In genomic region chr8:98566661-98567060, GRCm38 (mm10) we compare ENCODE assay signal across 20 mouse cellular contexts.
DNase-seq lines count a peak whose midpoint lies in the region; ATAC-seq and TF ChIP-seq lines count a peak whose summit lies in the region.
"Had no signal": no experiment of that assay in that cellular context is flagged by ENCODE, and none has a peak within 500 bp of the region (broad histone marks: within the 10 kb centered on the region; RNA-seq: fewer than 3 reads in every experiment).

No protein-coding gene starts in this region.

- WGBS in liver, adult 2 months = 57% methylated on average over 5 of the region's 5 CpGs
- WGBS in liver, embryonic 11.5 days = 67% methylated on average over 5 of the region's 5 CpGs

- TF ChIP-seq CTCF in liver, adult 2 months (IDR thresholded peaks at IDR 0.05; ENCODE audit: low read depth, low read length) = no peak

- no peak overlapping the region for H3K27ac ChIP-seq in liver, adult 2 months (replicated peaks; ENCODE audit: insufficient read depth, low read depth, low read length)
- no peak overlapping the region for H3K27ac ChIP-seq in liver, embryonic 11.5 days (ENCODE audit: low read depth, low read length)
- H3K27ac ChIP-seq: embryonic facial prominence, embryonic 13.5 days; forebrain, embryonic 12.5 days; gastrocnemius, adult 2 months; heart, embryonic 13.5 days; hindbrain, embryonic 13.5 days; intestine, embryonic 15.5 days had no signal

- H3K36me3 ChIP-seq in liver, adult 2 months (ENCODE audit: control insufficient read depth, insufficient read depth, low read length) = no peaks in the 10 kb centered on the region
- no peaks in the 10 kb centered on the region for H3K36me3 ChIP-seq in liver, embryonic 11.5 days (ENCODE audit: control insufficient read depth, insufficient read depth, low read length)
- H3K36me3 ChIP-seq: embryonic facial prominence, embryonic 13.5 days; forebrain, embryonic 12.5 days; G1E; heart, embryonic 13.5 days; hindbrain, embryonic 13.5 days; intestine, embryonic 15.5 days had no signal

- no peak overlapping the region for H3K9ac ChIP-seq in liver, adult 2 months (ENCODE audit: low read depth, low read length)
- H3K9ac ChIP-seq in liver, embryonic 11.5 days (ENCODE audit: low read depth, low read length) = no peak overlapping the region
- H3K9ac ChIP-seq: embryonic facial prominence, embryonic 13.5 days; forebrain, embryonic 12.5 days; heart, embryonic 13.5 days; hindbrain, embryonic 13.5 days; intestine, embryonic 15.5 days had no signal

- H3K27me3 ChIP-seq in liver, adult 2 months (ENCODE audit: control insufficient read depth, insufficient read depth, low read length) = no peaks in the 10 kb centered on the region
- H3K27me3 ChIP-seq in liver, embryonic 11.5 days (replicated peaks; ENCODE audit: control insufficient read depth, insufficient read depth, low read length) = no peaks in the 10 kb centered on the region
- H3K27me3 ChIP-seq: embryonic facial prominence, embryonic 13.5 days; forebrain, embryonic 12.5 days; heart, embryonic 13.5 days; hindbrain, embryonic 13.5 days; intestine, embryonic 15.5 days had no signal

- peak; percentile 70 for ATAC-seq in cerebellum, adult (ENCODE audit: insufficient number of reproducible peaks, low FRiP score, low TSS enrichment)
- no peak for ATAC-seq in liver, embryonic 11.5 days (replicated peaks; ENCODE audit: low FRiP score)
- ATAC-seq: CD4-positive, CD25-positive, alpha-beta regulatory T cell, adult 4 months; forebrain, embryonic 16.5 days; intestine, embryonic 15.5 days had no signal

- no peaks in the 10 kb centered on the region for H3K9me3 ChIP-seq in liver, embryonic 11.5 days (ENCODE audit: control insufficient read depth, low read length)
- H3K9me3 ChIP-seq: embryonic facial prominence, embryonic 13.5 days; forebrain, embryonic 12.5 days; G1E; heart, embryonic 13.5 days; hindbrain, embryonic 13.5 days; intestine, embryonic 15.5 days had no signal

- H3K79me2 ChIP-seq in liver, adult 2 months (ENCODE audit: control insufficient read depth, insufficient read depth, low read length) = no peaks in the 10 kb centered on the region

- TF ChIP-seq POLR2A in liver, adult 2 months (IDR thresholded peaks at IDR 0.05; ENCODE audit: extremely low read depth, insufficient read depth, low read length) = no peak

- H3K4me2 ChIP-seq in liver, embryonic 11.5 days = no peak overlapping the region
- H3K4me2 ChIP-seq: embryonic facial prominence, embryonic 13.5 days; forebrain, embryonic 12.5 days; heart, embryonic 13.5 days; hindbrain, embryonic 13.5 days; intestine, embryonic 15.5 days had no signal

- no peak overlapping the region for H3K4me3 ChIP-seq in liver, adult 2 months (ENCODE audit: insufficient read depth, low read depth, low read length)
- no peak overlapping the region for H3K4me3 ChIP-seq in liver, embryonic 11.5 days (ENCODE audit: low read depth, low read length)
- H3K4me3 ChIP-seq: embryonic facial prominence, embryonic 13.5 days; forebrain, embryonic 12.5 days; gastrocnemius, adult 2 months; heart, embryonic 13.5 days; hindbrain, embryonic 13.5 days; intestine, embryonic 15.5 days had no signal

- no peaks in the 10 kb centered on the region for H3K4me1 ChIP-seq in liver, adult 2 months (ENCODE audit: control insufficient read depth, insufficient read depth, low read length)
- no peaks in the 10 kb centered on the region for H3K4me1 ChIP-seq in liver, embryonic 11.5 days (replicated peaks; ENCODE audit: control insufficient read depth, insufficient read depth, low read length)
- H3K4me1 ChIP-seq: embryonic facial prominence, embryonic 13.5 days; forebrain, embryonic 12.5 days; heart, embryonic 13.5 days; hindbrain, embryonic 13.5 days; intestine, embryonic 15.5 days had no signal

- no peak for DNase-seq in cerebellum, postnatal 10 days
- peak; percentile 15 for DNase-seq in liver, adult 2 months (ENCODE audit: extremely low read depth, low read depth, low spot score)
- DNase-seq in liver, embryonic 11.5 days (ENCODE audit: low spot score) = no peak
- peak; percentile 40 for DNase-seq in brain, adult 2 months (ENCODE audit: low read depth, low spot score)
- peak; percentile 11 to 19 for DNase-seq in cerebellum, postnatal 25 days
- DNase-seq in kidney, adult 8-10 months = no peak
- DNase-seq: adrenal gland, adult 8-10 months; B cell, adult 2 months; gastrocnemius, adult 2 months; gastrocnemius, postnatal 25 days; kidney, adult 18-20 months had no signal

Comparison
In these comparisons a context has a peak if more than half of its experiments do, and no peak if none do; other contexts are left out.
1. DNase-seq: peak in liver, adult 2 months (single experiment), brain, adult 2 months (single experiment) and cerebellum, postnatal 25 days (2 of 2); none in cerebellum, postnatal 10 days (0 of 2), liver, embryonic 11.5 days (single experiment) and kidney, adult 8-10 months (0 of 2).